ENCODE assay signal across 20 mouse cellular contexts in the genomic region with DNA sequence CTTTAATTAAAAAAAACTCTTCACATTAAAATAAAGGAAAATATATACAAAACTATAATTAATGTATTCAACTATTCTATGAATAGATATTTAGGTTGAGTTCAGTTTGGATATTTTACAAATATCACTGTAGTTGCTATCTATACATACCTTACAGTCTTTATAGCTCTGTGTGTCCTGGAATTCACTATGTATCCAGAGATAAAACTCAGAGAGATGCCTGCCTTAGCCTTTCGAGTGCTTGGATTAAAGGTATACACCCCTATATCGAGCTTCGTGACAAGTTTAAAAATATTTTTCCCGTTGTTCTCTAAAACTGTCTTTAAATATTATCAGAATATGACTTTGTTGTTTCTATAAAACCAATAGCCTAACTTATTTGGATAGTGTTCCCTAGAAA.
DNase-seq lines count a peak whose midpoint lies in the region; ATAC-seq and TF ChIP-seq lines count a peak whose summit lies in the region.
"Had no signal": no experiment of that assay in that cellular context is flagged by ENCODE, and none has a peak within 500 bp of the region (broad histone marks: within the 10 kb centered on the region; RNA-seq: fewer than 3 reads in every experiment).

No protein-coding gene starts in this region.

- intact Hi-C loops in heart, adult 2 months (cut with DNase I): no loop called here

- no peak overlapping the region for H3K9ac ChIP-seq in liver, embryonic 13.5 days
- no peak overlapping the region for H3K9ac ChIP-seq in liver, embryonic 11.5 days (ENCODE audit: low read depth, low read length)
- no peak overlapping the region for H3K9ac ChIP-seq in liver, postnatal 0 days (replicated peaks)
- H3K9ac ChIP-seq in heart, adult 2 months (ENCODE audit: low read depth, low read length): no peak overlapping the region
- H3K9ac ChIP-seq: embryonic facial prominence, embryonic 12.5 days; forebrain, embryonic 12.5 days had no signal

- H3K4me1 ChIP-seq in liver, embryonic 13.5 days (replicated peaks): peaks cover 24% of the 10 kb centered on the region
- no peaks in the 10 kb centered on the region for H3K4me1 ChIP-seq in liver, embryonic 11.5 days (replicated peaks; ENCODE audit: control insufficient read depth, insufficient read depth, low read length)
- no peaks in the 10 kb centered on the region for H3K4me1 ChIP-seq in liver, postnatal 0 days (ENCODE audit: insufficient read depth)
- no peaks in the 10 kb centered on the region for H3K4me1 ChIP-seq in heart, adult 2 months (ENCODE audit: control insufficient read depth, insufficient read depth, low read length)
- H3K4me1 ChIP-seq: embryonic facial prominence, embryonic 10.5 days; embryonic facial prominence, embryonic 12.5 days; forebrain, embryonic 10.5 days; forebrain, embryonic 12.5 days had no signal

- H3K79me2 ChIP-seq in heart, adult 2 months (replicated peaks; ENCODE audit: control insufficient read depth, insufficient read depth, low read length): no peaks in the 10 kb centered on the region

- DNase-seq in liver, embryonic 13.5 days: no peak
- DNase-seq in liver, embryonic 11.5 days (ENCODE audit: low spot score): no peak
- no peak for DNase-seq in liver, postnatal 0 days
- DNase-seq in heart, adult 2 months: no peak
- no peak for DNase-seq in kidney, postnatal 10 days
- DNase-seq: adrenal gland, adult 2 months; adrenal gland, postnatal 10 days; adrenal gland, postnatal 25 days; cerebellum, adult 11-12 months; cerebellum, adult 2 months; cerebellum, adult 9-10 months; cerebellum, postnatal 10 days; cerebellum, postnatal 25 days had no signal

- H3K9me3 ChIP-seq in liver, embryonic 13.5 days (replicated peaks): no peaks in the 10 kb centered on the region
- H3K9me3 ChIP-seq in liver, embryonic 11.5 days (ENCODE audit: control insufficient read depth, low read length): no peaks in the 10 kb centered on the region
- H3K9me3 ChIP-seq in liver, postnatal 0 days (ENCODE audit: low read length): no peaks in the 10 kb centered on the region
- H3K9me3 ChIP-seq: embryonic facial prominence, embryonic 10.5 days; embryonic facial prominence, embryonic 12.5 days; forebrain, embryonic 10.5 days; forebrain, embryonic 12.5 days had no signal

- H3K4me3 ChIP-seq in liver, embryonic 13.5 days (replicated peaks): no peak overlapping the region
- H3K4me3 ChIP-seq in liver, embryonic 11.5 days (ENCODE audit: low read depth, low read length): no peak overlapping the region
- no peak overlapping the region for H3K4me3 ChIP-seq in liver, postnatal 0 days (ENCODE audit: low read depth, low read length)
- H3K4me3 ChIP-seq in heart, adult 2 months: no peak overlapping the region
- H3K4me3 ChIP-seq: embryonic facial prominence, embryonic 10.5 days; embryonic facial prominence, embryonic 12.5 days; forebrain, embryonic 10.5 days; forebrain, embryonic 12.5 days had no signal

- H3K36me3 ChIP-seq in liver, embryonic 13.5 days: no peaks in the 10 kb centered on the region
- H3K36me3 ChIP-seq in liver, embryonic 11.5 days (ENCODE audit: control insufficient read depth, insufficient read depth, low read length): no peaks in the 10 kb centered on the region
- no peaks in the 10 kb centered on the region for H3K36me3 ChIP-seq in liver, postnatal 0 days (replicated peaks; ENCODE audit: insufficient read depth, low read length)
- no peaks in the 10 kb centered on the region for H3K36me3 ChIP-seq in heart, adult 2 months (ENCODE audit: control insufficient read depth, insufficient read depth, low read length)
- H3K36me3 ChIP-seq: embryonic facial prominence, embryonic 10.5 days; embryonic facial prominence, embryonic 12.5 days; forebrain, embryonic 10.5 days; forebrain, embryonic 12.5 days had no signal

- H3K4me2 ChIP-seq in liver, embryonic 13.5 days: no peak overlapping the region
- H3K4me2 ChIP-seq in liver, embryonic 11.5 days: no peak overlapping the region
- no peak overlapping the region for H3K4me2 ChIP-seq in liver, postnatal 0 days (ENCODE audit: low read depth, low read length)
- H3K4me2 ChIP-seq: embryonic facial prominence, embryonic 12.5 days; forebrain, embryonic 12.5 days had no signal

- no peaks in the 10 kb centered on the region for H3K27me3 ChIP-seq in liver, embryonic 13.5 days
- peaks cover 9% of the 10 kb centered on the region; the same call in 1 of the 2 replicates for H3K27me3 ChIP-seq in liver, embryonic 11.5 days (replicated peaks; ENCODE audit: control insufficient read depth, insufficient read depth, low read length)
- H3K27me3 ChIP-seq in liver, postnatal 0 days (ENCODE audit: insufficient read depth, low read length): no peaks in the 10 kb centered on the region
- no peaks in the 10 kb centered on the region for H3K27me3 ChIP-seq in heart, adult 2 months (ENCODE audit: control insufficient read depth, insufficient read depth, low read length)

- TF ChIP-seq POLR2A in heart, adult 2 months (IDR thresholded peaks at IDR 0.05; ENCODE audit: insufficient read depth, low read depth, low read length): no peak

- 45% methylated on average over 4 of the region's 4 CpGs for WGBS in liver, embryonic 13.5 days (ENCODE audit: insufficient replicate concordance)
- WGBS in liver, embryonic 11.5 days: 78% methylated on average over 4 of the region's 4 CpGs
- 68% methylated on average over 4 of the region's 4 CpGs for WGBS in liver, postnatal 0 days (ENCODE audit: insufficient replicate concordance)
- WGBS in heart, adult 2 months: 83% methylated on average over 4 of the region's 4 CpGs

- ATAC-seq in liver, embryonic 13.5 days (ENCODE audit: low read depth): 0 out of 2 replicates have a peak, but pooled peaks have one; percentile 51
- no peak for ATAC-seq in liver, embryonic 11.5 days (replicated peaks; ENCODE audit: low FRiP score)
- ATAC-seq in erythroid progenitor cell, adult 5-6 weeks (replicated peaks; ENCODE audit: low FRiP score, poor library complexity, severe bottlenecking): peak; percentile 48; the same call in 1 of the 2 replicates
- ATAC-seq in liver, postnatal 0 days: 0 out of 2 replicates have a peak, but pooled peaks have one; percentile 38
- ATAC-seq: forebrain, embryonic 14.5 days; forebrain, embryonic 16.5 days had no signal

- no peak for TF ChIP-seq CTCF in liver, postnatal 0 days (IDR thresholded peaks at IDR 0.05; ENCODE audit: low read depth)
- no peak for TF ChIP-seq CTCF in heart, adult 2 months (IDR thresholded peaks at IDR 0.05)

- no peak for TF ChIP-seq EP300 in liver, postnatal 0 days (IDR thresholded peaks at IDR 0.05; ENCODE audit: low read depth)
- no peak for TF ChIP-seq EP300 in heart, adult 2 months (IDR thresholded peaks at IDR 0.05; ENCODE audit: insufficient read depth, low read depth, low read length)

- H3K27ac ChIP-seq in liver, embryonic 13.5 days: no peak overlapping the region
- H3K27ac ChIP-seq in liver, embryonic 11.5 days (ENCODE audit: low read depth, low read length): no peak overlapping the region
- H3K27ac ChIP-seq in liver, postnatal 0 days (ENCODE audit: low read depth): no peak overlapping the region
- H3K27ac ChIP-seq in heart, adult 2 months: no peak overlapping the region
- H3K27ac ChIP-seq: embryonic facial prominence, embryonic 10.5 days; embryonic facial prominence, embryonic 12.5 days; forebrain, embryonic 10.5 days; forebrain, embryonic 12.5 days had no signal
